Mouse (Mus musculus): ENCODE data around the gene Mavs.

Mavs gene

GRCm38 (mm10) chr2:131206778-131207177 lies 27.1 kb upstream of the Mavs start, which contains the start of gene Ap5s1:
TSS of gene Ap5s1 (plus strand) at chr2:131207078.
- Histone ChIP-seq H3K9me3 (ENCODE audit: low read length) (no peaks in the 10 kb centered on the region), H3K4me1 (replicated peaks; ENCODE audit: low read depth, low read length) (peaks cover 43% of the 10 kb centered on the region), H3K27me3 (ENCODE audit: insufficient read depth, low read length) (peaks cover 14% of the 10 kb centered on the region; the same call in 1 of the 2 replicates), H3K4me3 (replicated peaks; ENCODE audit: low read length) (no peak within 1 kb of the TSS), H3K36me3 (ENCODE audit: insufficient read depth, low read length) (peaks cover 4% of the 10 kb centered on the region; the same call in 1 of the 2 replicates)
- no peak for TF ChIP-seq CTCF (conservative IDR thresholded peaks at IDR 0.05; ENCODE audit: low read length)
- no peak for TF ChIP-seq POU5F1 (IDR thresholded peaks at IDR 0.05; ENCODE audit: borderline replicate concordance, low read length)
- TF ChIP-seq NANOG (IDR thresholded peaks at IDR 0.05; ENCODE audit: borderline replicate concordance, low read length): no peak

- TF ChIP-seq NANOG (IDR thresholded peaks at IDR 0.05; ENCODE audit: borderline replicate concordance, low read length) (no peak), CTCF (conservative IDR thresholded peaks at IDR 0.05; ENCODE audit: low read length) (no peak), POU5F1 (IDR thresholded peaks at IDR 0.05; ENCODE audit: borderline replicate concordance, low read length) (no peak)
- peaks cover 17% of the 10 kb centered on the region; the same call in 1 of the 2 replicates for H3K27me3 ChIP-seq (ENCODE audit: insufficient read depth, low read length)
- H3K4me3 ChIP-seq (replicated peaks; ENCODE audit: low read length): no peak overlapping the region
- H3K9me3 ChIP-seq (ENCODE audit: low read length): no peaks in the 10 kb centered on the region
- peaks cover 55% of the 10 kb centered on the region for H3K4me1 ChIP-seq (replicated peaks; ENCODE audit: low read depth, low read length)
- 0 out of 2 replicates have a peak, but pooled peaks cover 5% of the 10 kb centered on the region for H3K36me3 ChIP-seq (ENCODE audit: insufficient read depth, low read length)
Measured at GRCm38 (mm10) chr2:131208356-131208755, 25.5 kb upstream of the Mavs start.

DNA sequence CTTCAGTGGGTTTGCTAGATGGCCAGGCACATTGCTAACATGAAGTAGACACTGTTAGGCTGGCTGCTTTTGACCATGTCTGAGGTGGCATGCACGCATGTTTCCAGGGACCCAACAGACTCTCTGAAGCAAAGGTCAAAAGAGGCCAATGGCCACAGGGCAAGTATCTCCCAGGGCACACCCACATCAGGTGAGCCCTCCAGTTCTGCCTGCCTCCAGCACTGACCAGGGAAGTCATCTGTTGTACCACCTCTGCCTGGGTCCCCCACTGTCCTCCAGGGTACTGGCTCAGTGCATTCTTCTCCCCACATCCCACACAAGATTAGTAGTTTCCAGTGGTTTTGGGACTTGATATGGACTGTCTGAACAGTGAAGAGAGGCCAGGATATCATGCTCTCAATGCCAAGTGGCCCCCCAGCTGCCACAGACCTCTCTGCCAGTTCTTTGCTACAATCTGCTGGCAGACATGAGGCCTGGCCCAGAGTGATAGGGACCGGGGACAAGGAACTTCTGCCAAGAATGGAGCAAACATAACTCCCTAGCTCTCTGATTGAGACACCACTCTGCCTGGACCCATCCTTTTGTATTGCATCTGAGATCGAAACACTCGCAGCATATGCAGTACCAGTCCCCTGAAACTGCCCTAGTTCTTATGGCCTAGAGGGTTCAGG lies 24.6 kb upstream of the Mavs start:
- Histone ChIP-seq H3K4me3 (replicated peaks; ENCODE audit: low read length) (peak overlapping the region; percentile 87), H3K36me3 (ENCODE audit: insufficient read depth, low read length) (0 out of 2 replicates have a peak, but pooled peaks cover 5% of the 10 kb centered on the region), H3K4me1 (replicated peaks; ENCODE audit: low read depth, low read length) (peaks cover 57% of the 10 kb centered on the region), H3K9me3 (ENCODE audit: low read length) (no peaks in the 10 kb centered on the region), H3K27me3 (ENCODE audit: insufficient read depth, low read length) (peaks cover 17% of the 10 kb centered on the region; the same call in 1 of the 2 replicates)
- TF ChIP-seq CTCF (conservative IDR thresholded peaks at IDR 0.05; ENCODE audit: low read length) (no peak), POU5F1 (IDR thresholded peaks at IDR 0.05; ENCODE audit: borderline replicate concordance, low read length) (no peak), NANOG (IDR thresholded peaks at IDR 0.05; ENCODE audit: borderline replicate concordance, low read length) (no peak)

- peaks cover 48% of the 10 kb centered on the region for H3K4me1 ChIP-seq (replicated peaks; ENCODE audit: low read depth, low read length)
- 0 out of 2 replicates have a peak, but pooled peaks cover 10% of the 10 kb centered on the region for H3K36me3 ChIP-seq (ENCODE audit: insufficient read depth, low read length)
- peak overlapping the region; percentile 87 for H3K4me3 ChIP-seq (replicated peaks; ENCODE audit: low read length)
- peaks cover 5% of the 10 kb centered on the region; the same call in 1 of the 2 replicates for H3K9me3 ChIP-seq (ENCODE audit: low read length)
- H3K27me3 ChIP-seq (ENCODE audit: insufficient read depth, low read length): peaks cover 16% of the 10 kb centered on the region; the same call in 1 of the 2 replicates
- peak; percentile 26; the same call in 1 of the 2 replicates for TF ChIP-seq CTCF (conservative IDR thresholded peaks at IDR 0.05; ENCODE audit: low read length)
- TF ChIP-seq NANOG (IDR thresholded peaks at IDR 0.05; ENCODE audit: borderline replicate concordance, low read length): no peak
Measured at GRCm38 (mm10) chr2:131209969-131210792, 23.7 kb upstream of the Mavs start.

- Histone ChIP-seq H3K36me3 (ENCODE audit: insufficient read depth, low read length) (0 out of 2 replicates have a peak, but pooled peaks cover 10% of the 10 kb centered on the region), H3K27me3 (ENCODE audit: insufficient read depth, low read length) (0 out of 2 replicates have a peak, but pooled peaks cover 8% of the 10 kb centered on the region), H3K4me3 (replicated peaks; ENCODE audit: low read length) (peak overlapping the region; percentile 87), H3K9me3 (ENCODE audit: low read length) (peaks cover 5% of the 10 kb centered on the region; the same call in 1 of the 2 replicates), H3K4me1 (replicated peaks; ENCODE audit: low read depth, low read length) (peaks cover 47% of the 10 kb centered on the region)
- no peak for TF ChIP-seq POU5F1 (IDR thresholded peaks at IDR 0.05; ENCODE audit: borderline replicate concordance, low read length)
- TF ChIP-seq CTCF (conservative IDR thresholded peaks at IDR 0.05; ENCODE audit: low read length): no peak
- no peak for TF ChIP-seq NANOG (IDR thresholded peaks at IDR 0.05; ENCODE audit: borderline replicate concordance, low read length)
Measured at GRCm38 (mm10) chr2:131211026-131211615, 22.7 kb upstream of the Mavs start.

GRCm38 (mm10) chr2:131213773-131214172 lies 20.1 kb upstream of the Mavs start:
- TF ChIP-seq POU5F1 (IDR thresholded peaks at IDR 0.05; ENCODE audit: borderline replicate concordance, low read length) (no peak), NANOG (IDR thresholded peaks at IDR 0.05; ENCODE audit: borderline replicate concordance, low read length) (no peak), CTCF (conservative IDR thresholded peaks at IDR 0.05; ENCODE audit: low read length) (no peak)
- peaks cover 5% of the 10 kb centered on the region; the same call in 1 of the 2 replicates for H3K9me3 ChIP-seq (ENCODE audit: low read length)
- 0 out of 2 replicates have a peak, but pooled peaks cover 10% of the 10 kb centered on the region for H3K36me3 ChIP-seq (ENCODE audit: insufficient read depth, low read length)
- 0 out of 2 replicates have a peak, but pooled peaks cover 3% of the 10 kb centered on the region for H3K27me3 ChIP-seq (ENCODE audit: insufficient read depth, low read length)
- peaks cover 70% of the 10 kb centered on the region for H3K4me1 ChIP-seq (replicated peaks; ENCODE audit: low read depth, low read length)
- H3K4me3 ChIP-seq (replicated peaks; ENCODE audit: low read length): no peak overlapping the region

- Histone ChIP-seq H3K4me3 (replicated peaks; ENCODE audit: low read length) (no peak overlapping the region), H3K27me3 (ENCODE audit: insufficient read depth, low read length) (0 out of 2 replicates have a peak, but pooled peaks cover 3% of the 10 kb centered on the region)
- TF ChIP-seq NANOG (IDR thresholded peaks at IDR 0.05; ENCODE audit: borderline replicate concordance, low read length) (no peak), POU5F1 (IDR thresholded peaks at IDR 0.05; ENCODE audit: borderline replicate concordance, low read length) (no peak), CTCF (conservative IDR thresholded peaks at IDR 0.05; ENCODE audit: low read length) (no peak)
Measured at GRCm38 (mm10) chr2:131215941-131216858, 17.7 kb upstream of the Mavs start.

More at GRCm38 (mm10) chr2:131215941-131216858, 17.7 kb upstream of the Mavs start:
- 0 out of 2 replicates have a peak, but pooled peaks cover 10% of the 10 kb centered on the region for H3K36me3 ChIP-seq (ENCODE audit: insufficient read depth, low read length)
- H3K4me1 ChIP-seq (replicated peaks; ENCODE audit: low read depth, low read length): peaks cover 52% of the 10 kb centered on the region
- H3K9me3 ChIP-seq (ENCODE audit: low read length): peaks cover 5% of the 10 kb centered on the region; the same call in 1 of the 2 replicates
